Comparison of ENCODE assay signal across 8 mouse cellular contexts in the genomic region with DNA sequence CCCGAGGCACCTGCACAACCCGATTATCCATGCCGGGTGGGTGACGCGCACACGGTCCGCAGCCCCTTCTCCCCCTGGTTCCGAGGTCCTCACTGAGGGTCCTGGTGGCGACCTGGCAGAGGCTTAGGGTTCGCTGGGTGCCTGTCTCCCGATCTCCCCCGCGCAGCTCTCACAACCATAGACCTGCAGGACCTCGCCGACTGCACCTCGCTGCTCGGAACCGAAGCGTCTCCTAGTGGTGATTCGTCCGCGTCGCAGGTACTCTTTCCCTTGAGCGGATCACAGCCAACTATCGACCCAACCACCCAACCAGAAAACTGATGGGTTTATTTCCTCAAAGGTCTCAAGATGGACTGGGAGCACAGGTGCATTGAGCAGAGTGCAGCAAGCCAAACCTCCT. TPM values are rescaled to one million over a fixed set of nuclear protein-coding genes. Genes with fewer than 3 reads are reported as not detected.
DNase-seq lines count a peak whose midpoint lies in the region; ATAC-seq and TF ChIP-seq lines count a peak whose summit lies in the region.

No protein-coding gene starts in this region.

- peak; percentile 78 for TF ChIP-seq CTCF in cerebellum, adult 2 months (IDR thresholded peaks at IDR 0.05; ENCODE audit: borderline replicate concordance, insufficient read depth, low read depth, low read length)

- H3K27me3 ChIP-seq in cerebellum, adult 2 months (ENCODE audit: control insufficient read depth, insufficient read depth, low read length), result peaks cover 5% of the 10 kb centered on the region; the same call in 1 of the 2 replicates
- peaks cover 98% of the 10 kb centered on the region for H3K27me3 ChIP-seq in liver, embryonic 12.5 days (replicated peaks)
- H3K27me3 ChIP-seq in stomach, embryonic 16.5 days (ENCODE audit: control insufficient read depth, insufficient read depth, low read length), result peaks cover 85% of the 10 kb centered on the region

- H3K4me1 ChIP-seq in cerebellum, adult 2 months (ENCODE audit: control insufficient read depth, insufficient read depth, low read length), result no peaks in the 10 kb centered on the region
- peaks cover 16% of the 10 kb centered on the region for H3K4me1 ChIP-seq in liver, embryonic 12.5 days
- peaks cover 15% of the 10 kb centered on the region for H3K4me1 ChIP-seq in stomach, embryonic 16.5 days (ENCODE audit: control insufficient read depth, insufficient read depth, low read length)

- H3K4me3 ChIP-seq in cerebellum, adult 2 months (replicated peaks; ENCODE audit: insufficient read depth, low read depth, low read length), result peak overlapping the region; percentile 64
- H3K4me3 ChIP-seq in liver, embryonic 12.5 days, result peak overlapping the region; percentile 40
- peak overlapping the region; percentile 47 for H3K4me3 ChIP-seq in stomach, embryonic 16.5 days (replicated peaks; ENCODE audit: low read length)

- peak overlapping the region; percentile 66 for H3K4me2 ChIP-seq in liver, embryonic 12.5 days
- peak overlapping the region; percentile 87 for H3K4me2 ChIP-seq in stomach, embryonic 16.5 days (ENCODE audit: low read depth, low read length)

- WGBS in cerebellum, adult 2 months, result 1% methylated on average over 25 of the region's 25 CpGs
- WGBS in liver, embryonic 12.5 days (ENCODE audit: insufficient replicate concordance), result under 1% methylated on average over 25 of the region's 25 CpGs
- WGBS in stomach, embryonic 16.5 days, result under 1% methylated on average over 25 of the region's 25 CpGs

- TF ChIP-seq POLR2A in cerebellum, adult 2 months (IDR thresholded peaks at IDR 0.05; ENCODE audit: borderline replicate concordance, insufficient read depth, low read length), result no peak

- 0 out of 2 replicates have a peak, but pooled peaks have one; percentile 13 for ATAC-seq in liver, embryonic 12.5 days
- ATAC-seq in monocyte, adult 5-6 weeks (replicated peaks; ENCODE audit: insufficient number of reproducible peaks, low FRiP score, low TSS enrichment, poor library complexity, severe bottlenecking), result peak; percentile 52
- peak; percentile 48; the same call in 1 of the 2 replicates for ATAC-seq in stomach, embryonic 16.5 days (ENCODE audit: insufficient read depth, low FRiP score)

- no peaks in the 10 kb centered on the region for H3K36me3 ChIP-seq in liver, embryonic 12.5 days
- H3K36me3 ChIP-seq in stomach, embryonic 16.5 days (ENCODE audit: control insufficient read depth, insufficient read depth, low read length), result no peaks in the 10 kb centered on the region

- no peak overlapping the region for H3K9ac ChIP-seq in liver, embryonic 12.5 days
- peak overlapping the region; percentile 46 for H3K9ac ChIP-seq in stomach, embryonic 16.5 days (ENCODE audit: low read length)

- no peak overlapping the region for H3K27ac ChIP-seq in cerebellum, adult 2 months (ENCODE audit: insufficient read depth, low read length)
- H3K27ac ChIP-seq in liver, embryonic 12.5 days, result no peak overlapping the region
- no peak overlapping the region for H3K27ac ChIP-seq in stomach, embryonic 16.5 days (ENCODE audit: low read length)

- no peaks in the 10 kb centered on the region for H3K9me3 ChIP-seq in liver, embryonic 12.5 days (replicated peaks)
- H3K9me3 ChIP-seq in stomach, embryonic 16.5 days (replicated peaks; ENCODE audit: control insufficient read depth, low read length), result no peaks in the 10 kb centered on the region

- DNase-seq in layer of hippocampus, adult 11-12 months (ENCODE audit: low spot score), result peak; percentile 61
- no peak for DNase-seq in layer of hippocampus, adult 9-10 months (ENCODE audit: low spot score)
- peak; percentile 64 to 72 for DNase-seq in cerebellum, adult 2 months
- peak; percentile 47 to 53 for DNase-seq in frontal cortex, postnatal 36 days (ENCODE audit: low spot score in 2 of 2)
- peak; percentile 41 to 73 for DNase-seq in kidney, adult 8-10 months

RNA-seq across cellular contexts. Expression of gene Mcidas, which starts 0.5 kb away (rescaled TPM):
- 0.05 and 0.07 TPM in 2 replicates for polyA plus RNA-seq in cerebellum, adult 2 months (2012; rRNA removed)
- not detected in 2 replicates for polyA plus RNA-seq in liver, embryonic 12.5 days (2016; fragmentation: Nextera tagmentation; extraction: Ambion mirVana)
- not detected in 3 replicates for total RNA-seq in monocyte, adult 5-6 weeks (2017)
- polyA plus RNA-seq in stomach, embryonic 16.5 days (2015; fragmentation: Nextera tagmentation; extraction: Ambion mirVana), result 0.21 and 0.30 TPM in 2 replicates

RNA-seq across cellular contexts. Expression of gene Ccno, which starts 6.6 kb away (rescaled TPM):
- polyA plus RNA-seq in cerebellum, adult 2 months (2012; rRNA removed), result 0.76 and 0.82 TPM in 2 replicates
- 0.11 and 0.22 TPM in 2 replicates for polyA plus RNA-seq in liver, embryonic 12.5 days (2016; fragmentation: Nextera tagmentation; extraction: Ambion mirVana)
- 0.48 to 1.8 TPM (median 0.49 TPM) in 3 replicates for total RNA-seq in monocyte, adult 5-6 weeks (2017)
- 0.63 and 0.97 TPM in 2 replicates for polyA plus RNA-seq in stomach, embryonic 16.5 days (2015; fragmentation: Nextera tagmentation; extraction: Ambion mirVana)

RNA-seq across cellular contexts. Expression of gene Cdc20b, which starts 40.7 kb away (rescaled TPM):
- polyA plus RNA-seq in cerebellum, adult 2 months (2012; rRNA removed), result 0.14 TPM in 1 of 2 replicates, not detected in the other
- polyA plus RNA-seq in liver, embryonic 12.5 days (2016; fragmentation: Nextera tagmentation; extraction: Ambion mirVana), result not detected in 2 replicates
- 1.0 to 11.5 TPM (median 6.1 TPM) in 3 replicates for total RNA-seq in monocyte, adult 5-6 weeks (2017)
- 0.08 TPM in 1 of 2 replicates, not detected in the other for polyA plus RNA-seq in stomach, embryonic 16.5 days (2015; fragmentation: Nextera tagmentation; extraction: Ambion mirVana)

RNA-seq across cellular contexts. Expression of gene Gpx8, which starts 52.0 kb away (rescaled TPM):
- 7.8 and 9.5 TPM in 2 replicates for polyA plus RNA-seq in cerebellum, adult 2 months (2012; rRNA removed)
- polyA plus RNA-seq in liver, embryonic 12.5 days (2016; fragmentation: Nextera tagmentation; extraction: Ambion mirVana), result 17.3 and 17.5 TPM in 2 replicates
- 8.4 to 18.8 TPM (median 16.9 TPM) in 3 replicates for total RNA-seq in monocyte, adult 5-6 weeks (2017)
- polyA plus RNA-seq in stomach, embryonic 16.5 days (2015; fragmentation: Nextera tagmentation; extraction: Ambion mirVana), result 143 and 156 TPM in 2 replicates
